Mouse (Mus musculus) megakaryocyte progenitor cell, adult 5-6 weeks (primary cell): ENCODE data around the gene Mat1a. TPM values are rescaled to one million over a fixed set of nuclear protein-coding genes. Genes with fewer than 3 reads are reported as not detected.

Experiments used
- ATAC-seq: replicated peaks from 2 replicates; pipeline ENCODE4 v1.8.0; 2016; ENCODE audit warnings: mild to moderate bottlenecking, moderate TSS enrichment, inconsistent platforms; ENCODE audit not compliant: poor library complexity
- total RNA-seq, 2 experiments: library from RNA; stranded (forward) in 1 of 2; stranded (reverse) in 1 of 2; fragments of 157-497, 149-512 nt in 1 of 2; fragments of 200-1000 nt in 1 of 2; gene quantifications; 2 replicates each; pipeline versions ENCODE4 v1.2.3 to v1.2.4; 2015 to 2017

The Mat1a gene
- total RNA-seq, 2 experiments from 2014 or later: not detected

DNA sequence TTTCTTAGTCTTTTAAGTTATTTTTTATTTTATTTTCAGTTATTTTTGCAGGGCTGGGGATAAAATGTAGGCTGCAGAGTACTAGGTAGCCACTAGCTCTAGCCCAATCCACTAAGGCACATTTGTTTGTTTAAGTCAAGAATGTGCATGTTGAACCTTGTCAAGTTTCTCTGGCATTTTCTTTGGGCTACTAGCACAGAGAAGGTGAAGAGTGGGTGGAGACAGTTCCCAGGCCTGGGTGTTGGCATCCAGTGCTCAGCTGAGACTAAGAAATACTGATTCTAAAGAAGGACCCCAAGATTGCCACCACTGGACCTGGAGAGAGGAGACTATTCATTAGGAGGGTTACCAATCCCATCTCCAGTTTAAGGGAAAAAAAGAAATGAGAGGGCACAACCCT is 32.2 kb downstream of the Mat1a start:
- no peak for ATAC-seq

DNA sequence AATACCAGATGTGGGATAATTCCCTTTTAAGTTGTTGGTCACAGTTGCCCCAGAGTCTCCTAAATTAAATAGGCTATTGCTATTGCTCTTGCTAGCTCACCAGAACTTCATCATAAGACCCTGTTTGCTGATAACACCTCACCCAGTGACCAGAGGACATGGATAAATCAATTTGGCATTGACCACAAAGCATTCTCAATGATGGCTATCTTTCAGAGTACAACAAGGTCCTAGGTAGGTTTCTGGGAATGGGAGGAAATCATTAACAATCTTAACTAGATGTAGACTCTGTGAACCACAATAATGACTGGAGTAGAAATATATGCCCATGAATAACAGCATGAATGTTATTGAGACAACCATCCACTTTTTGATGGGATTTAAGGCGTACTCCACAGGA is 35.9 kb downstream of the Mat1a start:
- no peak for ATAC-seq

- no peak for ATAC-seq
Measured at GRCm38 (mm10) chr14:41146035-41146434, 41.2 kb downstream of the Mat1a start.

DNA sequence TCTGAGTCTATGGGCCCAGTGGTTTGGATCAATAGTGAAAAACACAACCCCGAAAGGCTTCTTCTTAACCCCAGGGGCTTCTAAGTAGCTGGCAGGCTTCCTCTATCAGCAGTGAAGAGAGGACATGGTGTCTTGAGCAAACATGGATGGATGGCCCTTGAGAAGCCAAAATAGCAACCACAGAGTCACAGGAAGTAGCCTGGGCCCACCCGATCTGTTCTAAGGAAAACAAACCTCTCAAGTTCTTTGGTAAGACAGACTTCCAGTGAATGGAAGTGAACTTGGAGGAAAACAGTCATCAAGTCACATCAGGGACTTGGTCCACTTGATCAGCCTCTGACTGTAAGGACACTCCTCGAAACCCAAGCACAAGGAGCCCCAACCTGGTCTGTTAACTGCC is 42.1 kb downstream of the Mat1a start:
- ATAC-seq: no peak

GRCm38 (mm10) chr14:41147356-41147755 is 42.5 kb downstream of the Mat1a start:
- no peak for ATAC-seq

DNA sequence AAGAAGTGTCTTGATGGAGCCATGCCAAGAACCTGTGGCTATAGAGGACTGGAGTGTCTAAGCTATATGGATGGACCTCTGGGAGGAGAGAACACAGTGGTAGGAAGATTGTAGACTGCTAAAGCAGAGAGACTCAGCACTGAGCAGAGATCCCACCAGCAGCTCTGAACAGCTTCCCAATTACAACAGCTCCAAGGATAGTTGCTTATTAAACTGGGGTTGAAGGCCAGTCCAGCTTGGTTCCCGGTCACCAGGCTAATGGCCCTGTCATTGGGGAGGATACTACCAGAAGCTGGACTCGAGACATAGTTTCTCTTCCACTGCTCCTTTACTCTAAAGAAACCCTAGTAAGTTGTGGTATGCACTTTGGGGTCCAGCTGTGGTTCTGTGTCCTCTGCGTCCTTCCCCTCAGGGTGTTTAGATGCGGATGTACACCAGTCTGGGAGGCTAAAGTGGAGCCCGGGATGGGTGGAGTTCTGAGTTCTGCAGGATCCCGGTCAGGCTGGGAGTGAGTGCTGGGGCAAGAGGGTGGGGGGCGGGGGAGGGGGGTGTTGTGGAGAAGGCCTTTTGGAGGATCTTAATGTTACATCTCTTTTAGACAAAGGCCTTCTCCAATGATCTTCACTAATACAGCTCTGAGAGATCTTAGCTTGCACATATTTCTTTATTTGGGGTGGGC is 46.5 kb downstream of the Mat1a start, which contains the start of gene Mbl1:
Mbl1 (plus strand) TSS at position 239 of the 679 bp plus-strand sequence.
- ATAC-seq: no peak

- no peak for ATAC-seq
Measured at GRCm38 (mm10) chr14:41160076-41160475, 55.2 kb downstream of the Mat1a start.

DNA sequence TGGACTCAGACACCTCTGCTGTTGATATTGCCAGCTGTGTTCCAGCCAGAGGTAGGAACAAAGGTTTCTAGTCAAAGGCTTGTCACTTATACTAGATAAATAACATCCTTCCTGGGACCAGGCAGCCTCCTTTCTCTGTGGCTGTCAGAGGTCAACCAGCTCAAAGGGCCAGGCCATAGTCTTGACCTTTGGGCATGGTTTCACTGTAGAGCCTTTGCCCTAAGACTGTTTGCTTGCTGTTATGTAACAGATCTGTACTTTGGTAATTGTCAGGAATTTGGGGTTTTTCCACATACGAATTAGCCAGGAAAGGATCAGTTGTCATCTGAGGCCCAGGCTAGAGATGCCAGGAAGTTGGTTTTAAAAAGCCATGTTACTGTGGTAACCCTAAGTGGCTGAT is 55.9 kb downstream of the Mat1a start:
- no peak for ATAC-seq

GRCm38 (mm10) chr14:41162663-41163062 is 57.8 kb downstream of the Mat1a start:
- peak; percentile 50 for ATAC-seq

DNA sequence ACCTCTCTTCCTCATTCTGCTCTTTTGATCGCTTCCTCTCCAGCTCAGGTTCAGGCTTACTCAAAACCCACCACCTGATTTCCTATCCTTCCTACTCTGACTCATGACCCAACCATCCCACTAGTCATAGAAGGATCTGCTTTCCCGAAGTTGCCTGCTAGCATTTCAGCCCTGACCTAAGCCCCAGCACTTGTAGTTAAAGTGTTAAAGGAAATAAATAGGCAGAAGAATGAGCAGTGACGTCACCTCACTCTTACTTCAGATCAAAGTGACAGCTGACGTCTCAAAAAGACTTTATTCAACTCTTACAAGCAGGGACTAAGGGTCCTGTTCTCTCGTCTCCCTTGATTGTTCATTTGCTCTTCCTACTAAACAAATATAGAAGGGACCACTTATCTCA is 62.4 kb downstream of the Mat1a start:
- no peak for ATAC-seq

DNA sequence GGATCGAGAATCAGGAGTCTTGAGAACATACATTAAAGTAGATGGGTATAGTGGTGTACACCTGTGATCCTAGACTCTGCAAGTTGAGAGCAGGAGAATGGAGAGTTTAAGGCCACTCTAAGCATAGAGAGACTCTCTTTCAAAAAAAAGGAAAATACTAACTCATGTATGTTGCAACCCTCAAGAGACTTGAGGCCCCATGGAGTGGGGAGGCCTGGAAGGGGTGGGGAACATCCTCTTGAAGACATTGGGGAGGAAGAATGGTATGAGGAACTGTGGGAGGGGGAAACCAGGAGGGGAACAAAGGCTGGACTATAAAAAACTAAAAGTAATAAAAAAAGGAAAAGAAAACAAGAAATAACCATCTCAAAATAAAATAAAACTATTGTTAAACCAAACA is 63.7 kb downstream of the Mat1a start:
- ATAC-seq: no peak

GRCm38 (mm10) chr14:41170514-41170913 is 65.7 kb downstream of the Mat1a start:
- no peak for ATAC-seq

Other genes starting within 250 kb of the Mat1a start
- 0.17 TPM in 1 of 2 replicates, not detected in the other for gene Sh2d4b, start 211.8 kb upstream of the Mat1a start, total RNA-seq (2015)
- gene Sh2d4b, start 211.8 kb upstream of the Mat1a start, total RNA-seq (2017): not detected in 2 replicates
- 30.7 and 36.6 TPM in 2 replicates for gene Tspan14, start 138.2 kb upstream of the Mat1a start, total RNA-seq (2015)
- 35.6 and 42.0 TPM in 2 replicates for gene Tspan14, start 138.2 kb upstream of the Mat1a start, total RNA-seq (2017)
- 10.8 and 20.4 TPM in 2 replicates for gene Fam213a, start 91.2 kb upstream of the Mat1a start, total RNA-seq (2015)
- 8.7 and 15.3 TPM in 2 replicates for gene Fam213a, start 91.2 kb upstream of the Mat1a start, total RNA-seq (2017)
- not detected in 2 replicates for gene Dydc2, start 35.8 kb upstream of the Mat1a start, total RNA-seq (2015)
- not detected in 2 replicates for gene Dydc2, start 35.8 kb upstream of the Mat1a start, total RNA-seq (2017)
- not detected in 2 replicates for gene Dydc1, start 32.1 kb upstream of the Mat1a start, total RNA-seq (2015)
- not detected in 2 replicates for gene Dydc1, start 32.1 kb upstream of the Mat1a start, total RNA-seq (2017)
- gene Sftpa1, start 26.7 kb downstream of the Mat1a start, total RNA-seq (2015): not detected in 2 replicates
- gene Sftpa1, start 26.7 kb downstream of the Mat1a start, total RNA-seq (2017): not detected in 2 replicates
- gene Mbl1, start 46.4 kb downstream of the Mat1a start, total RNA-seq (2015): not detected in 2 replicates
- gene Mbl1, start 46.4 kb downstream of the Mat1a start, total RNA-seq (2017): not detected in 2 replicates
- not detected in 2 replicates for gene Sftpd, start 80.1 kb downstream of the Mat1a start, total RNA-seq (2015)
- gene Sftpd, start 80.1 kb downstream of the Mat1a start, total RNA-seq (2017): not detected in 2 replicates
- not detected in 2 replicates for gene Gm2832, start 173.8 kb downstream of the Mat1a start, total RNA-seq (2015)
- not detected in 2 replicates for gene Gm2832, start 173.8 kb downstream of the Mat1a start, total RNA-seq (2017)
- gene Gm5798, start 243.6 kb downstream of the Mat1a start, total RNA-seq (2015): not detected in 2 replicates
- not detected in 2 replicates for gene Gm5798, start 243.6 kb downstream of the Mat1a start, total RNA-seq (2017)